Mouse (Mus musculus): Measurements from ENCODE around the gene Olfr1318. TPM values are rescaled to one million over a fixed set of nuclear protein-coding genes. Genes with fewer than 3 reads are reported as not detected.

Olfr1318 gene
- polyA plus RNA-seq (2015; fragmentation: Nextera tagmentation; extraction: Ambion mirVana) = not detected in 2 replicates

DNA sequence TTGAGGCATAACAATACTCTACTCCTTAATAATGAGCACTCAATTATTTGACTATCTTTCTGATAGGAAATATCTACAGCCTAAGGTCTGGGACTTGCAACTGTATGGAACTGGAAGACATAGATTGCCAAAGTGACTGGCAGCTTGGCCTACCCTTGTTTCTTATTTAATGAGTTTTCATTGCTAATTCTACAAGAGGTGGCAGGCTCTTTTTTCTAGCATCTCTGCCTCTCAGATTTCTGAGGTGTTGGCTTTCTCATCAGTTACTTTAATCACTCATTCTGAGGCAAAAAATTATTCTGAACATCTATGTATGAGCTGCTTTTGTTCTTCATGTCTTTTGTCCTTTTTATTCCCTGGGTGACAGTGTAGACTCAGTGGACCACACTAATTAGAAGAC lies at the start of gene Olfr1318:
TSS of gene Olfr1318 (plus strand) at position 301 of the 400 bp plus-strand sequence.
- Histone ChIP-seq H3K4me3 (replicated peaks) (no peak within 1 kb of the TSS), H3K4me1 (no peaks in the 10 kb centered on the region), H3K4me2 (no peak within 1 kb of the TSS), H3K9me3 (no peaks in the 10 kb centered on the region), H3K27me3 (replicated peaks) (no peaks in the 10 kb centered on the region), H3K36me3 (no peaks in the 10 kb centered on the region), H3K27ac (no peak within 1 kb of the TSS), H3K9ac (no peak within 1 kb of the TSS)
- ATAC-seq (ENCODE audit: insufficient read depth, low FRiP score, low read depth) = no peak

DNA sequence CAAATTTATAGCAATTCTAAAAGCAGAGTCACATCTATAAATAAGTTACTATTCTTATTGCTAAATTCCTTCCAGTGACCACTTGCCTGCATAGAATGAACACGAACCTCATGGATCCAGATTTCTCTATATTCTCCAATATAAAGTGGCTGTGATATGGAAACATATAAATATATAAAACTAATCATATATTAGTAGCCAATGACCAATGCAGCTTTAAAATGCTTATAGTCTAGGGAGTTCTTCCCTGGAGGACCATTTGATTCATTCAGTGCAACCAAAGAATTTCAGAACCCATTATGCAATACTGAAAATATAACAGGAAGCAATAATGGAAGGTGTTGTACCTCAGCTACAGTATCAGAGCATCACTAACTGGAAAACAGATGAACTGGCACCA lies 38.7 kb upstream of the Olfr1318 start, which contains the start of gene Olfr1315-ps1:
TSS of gene Olfr1315-ps1 (minus strand) at position 101 of the 400 bp plus-strand sequence.
- Histone ChIP-seq H3K4me1 (no peaks in the 10 kb centered on the region), H3K27me3 (replicated peaks) (no peaks in the 10 kb centered on the region), H3K9me3 (no peaks in the 10 kb centered on the region), H3K36me3 (no peaks in the 10 kb centered on the region), H3K27ac (no peak within 1 kb of the TSS), H3K4me3 (replicated peaks) (no peak within 1 kb of the TSS), H3K4me2 (no peak within 1 kb of the TSS), H3K9ac (no peak within 1 kb of the TSS)
- no peak for ATAC-seq (ENCODE audit: insufficient read depth, low FRiP score, low read depth)
- 67% methylated on average over 1 of the region's 1 CpGs for WGBS

DNA sequence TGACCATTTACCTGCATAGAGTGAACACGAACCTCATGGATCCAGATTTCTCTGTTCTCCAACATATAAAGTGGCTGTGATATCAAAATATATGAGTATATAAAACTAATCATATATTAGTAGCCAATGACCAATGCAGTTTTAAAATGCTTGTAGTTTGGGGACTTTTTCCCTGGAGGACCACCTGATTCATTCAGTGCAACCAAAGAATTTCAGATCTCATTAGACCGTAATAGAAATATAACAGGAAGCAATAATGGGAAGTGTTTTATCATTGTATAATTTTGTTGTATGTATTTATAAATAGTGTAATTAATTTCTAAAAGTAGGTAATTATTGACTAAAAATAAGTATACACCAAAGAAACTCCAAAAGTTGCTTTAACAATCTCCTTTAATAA lies 19.1 kb upstream of the Olfr1318 start, which contains the start of gene Olfr1316:
TSS of gene Olfr1316 (minus strand) at position 101 of the 400 bp plus-strand sequence.
- no peak within 1 kb of the TSS for H3K27ac ChIP-seq
- H3K9ac ChIP-seq = no peak within 1 kb of the TSS
- 77% methylated on average over 2 of the region's 2 CpGs for WGBS
- no peaks in the 10 kb centered on the region for H3K4me1 ChIP-seq
- no peaks in the 10 kb centered on the region for H3K9me3 ChIP-seq
- no peaks in the 10 kb centered on the region for H3K27me3 ChIP-seq (replicated peaks)
- no peaks in the 10 kb centered on the region for H3K36me3 ChIP-seq
- H3K4me2 ChIP-seq = no peak within 1 kb of the TSS
- H3K4me3 ChIP-seq (replicated peaks) = no peak within 1 kb of the TSS
- no peak for ATAC-seq (ENCODE audit: insufficient read depth, low FRiP score, low read depth)

DNA sequence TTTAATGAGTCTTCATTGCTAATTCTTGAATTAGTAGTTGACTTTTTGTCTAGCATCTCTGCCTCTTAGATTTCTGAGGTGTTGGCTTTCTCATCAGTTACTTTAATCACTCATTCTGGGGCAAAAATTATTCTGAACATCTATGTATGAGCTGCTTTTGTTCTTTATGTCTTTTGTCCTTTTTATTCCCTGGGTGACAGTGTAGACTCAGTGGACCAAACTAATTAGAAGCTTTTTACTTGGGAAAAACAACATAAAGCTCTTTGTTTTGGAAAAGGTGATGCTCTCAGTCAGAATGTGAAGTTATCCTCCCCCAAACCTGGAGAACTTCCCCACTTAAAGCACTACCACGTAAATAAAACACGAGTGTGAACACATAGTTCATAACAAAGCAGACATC lies 14.0 kb upstream of the Olfr1318 start, which contains the start of gene Olfr1317:
TSS of gene Olfr1317 (plus strand) at position 301 of the 400 bp plus-strand sequence.
- ATAC-seq (ENCODE audit: insufficient read depth, low FRiP score, low read depth) = no peak

DNA sequence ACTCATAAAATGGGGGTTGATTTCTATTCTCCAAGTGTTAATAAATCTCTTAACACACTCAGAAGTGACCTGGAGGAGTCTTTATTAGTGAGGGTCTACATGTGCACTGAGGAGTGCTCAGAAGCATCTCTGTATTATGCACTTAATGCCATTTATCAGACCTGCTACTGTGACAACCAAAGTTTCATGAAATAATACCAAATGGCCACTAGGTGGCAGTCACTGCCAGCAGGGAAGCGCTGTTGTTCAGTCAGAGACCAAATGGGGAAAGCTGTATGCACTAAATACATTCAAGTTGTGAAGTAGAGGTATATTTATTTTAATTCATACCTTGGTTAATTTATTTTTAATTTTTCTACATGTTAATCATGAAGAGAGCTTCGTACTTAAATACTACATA lies 42.9 kb downstream of the Olfr1318 start:
- Histone ChIP-seq H3K4me3 (replicated peaks) (no peak overlapping the region), H3K9ac (no peak overlapping the region), H3K9me3 (no peaks in the 10 kb centered on the region), H3K36me3 (no peaks in the 10 kb centered on the region), H3K4me2 (no peak overlapping the region), H3K27me3 (replicated peaks) (no peaks in the 10 kb centered on the region), H3K27ac (no peak overlapping the region), H3K4me1 (no peaks in the 10 kb centered on the region)
- WGBS = 1% methylated on average over 2 of the region's 2 CpGs
- no peak for ATAC-seq (ENCODE audit: insufficient read depth, low FRiP score, low read depth)

More for the DNA sequence above, 14.0 kb upstream of the Olfr1318 start, which contains the start of gene Olfr1317:
- Histone ChIP-seq H3K36me3 (no peaks in the 10 kb centered on the region), H3K27ac (no peak within 1 kb of the TSS), H3K4me2 (no peak within 1 kb of the TSS), H3K9ac (no peak within 1 kb of the TSS), H3K27me3 (replicated peaks) (no peaks in the 10 kb centered on the region), H3K4me3 (replicated peaks) (no peak within 1 kb of the TSS), H3K4me1 (no peaks in the 10 kb centered on the region), H3K9me3 (no peaks in the 10 kb centered on the region)
- WGBS = 53% methylated on average over 2 of the region's 2 CpGs

DNA sequence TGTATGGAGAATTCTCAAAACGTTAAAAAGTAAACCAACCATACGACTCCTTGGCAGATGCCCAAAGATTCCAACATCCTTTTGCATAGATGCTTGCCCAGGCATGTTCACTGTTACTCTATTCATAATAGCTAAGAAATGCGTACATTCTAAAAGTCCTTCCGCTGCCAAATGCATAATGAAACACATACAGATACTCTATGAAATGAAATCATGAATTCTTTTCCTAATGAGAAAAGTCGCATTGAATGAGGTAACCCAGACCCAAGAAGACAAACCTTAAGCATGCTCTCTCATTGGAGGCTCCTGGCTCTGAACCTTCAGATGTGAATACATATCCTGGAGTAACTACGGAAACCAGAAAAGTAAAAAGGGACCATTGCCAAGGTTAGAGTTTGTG lies 49.1 kb downstream of the Olfr1318 start:
- no peak for ATAC-seq (ENCODE audit: insufficient read depth, low FRiP score, low read depth)
- WGBS = 44% methylated on average over 6 of the region's 6 CpGs

More for the DNA sequence above, 49.1 kb downstream of the Olfr1318 start:
- no peaks in the 10 kb centered on the region for H3K9me3 ChIP-seq
- H3K9ac ChIP-seq = no peak overlapping the region
- H3K27me3 ChIP-seq (replicated peaks) = no peaks in the 10 kb centered on the region
- no peak overlapping the region for H3K4me3 ChIP-seq (replicated peaks)
- no peaks in the 10 kb centered on the region for H3K4me1 ChIP-seq
- H3K4me2 ChIP-seq = no peak overlapping the region
- no peak overlapping the region for H3K27ac ChIP-seq
- H3K36me3 ChIP-seq = no peaks in the 10 kb centered on the region

Other genes starting within 250 kb of the Olfr1318 start
- not detected in 2 replicates for gene Olfr1306, start 237.9 kb upstream of the Olfr1318 start, polyA plus RNA-seq (2015; fragmentation: Nextera tagmentation; extraction: Ambion mirVana)
- not detected in 2 replicates for gene Olfr1307, start 204.8 kb upstream of the Olfr1318 start, polyA plus RNA-seq (2015; fragmentation: Nextera tagmentation; extraction: Ambion mirVana)
- not detected in 2 replicates for gene Olfr1308, start 189.3 kb upstream of the Olfr1318 start, polyA plus RNA-seq (2015; fragmentation: Nextera tagmentation; extraction: Ambion mirVana)
- gene Olfr1309, start 163.9 kb upstream of the Olfr1318 start, polyA plus RNA-seq (2015; fragmentation: Nextera tagmentation; extraction: Ambion mirVana) = not detected in 2 replicates
- gene Olfr1310, start 141.5 kb upstream of the Olfr1318 start, polyA plus RNA-seq (2015; fragmentation: Nextera tagmentation; extraction: Ambion mirVana) = not detected in 2 replicates
- gene Olfr1311, start 129.8 kb upstream of the Olfr1318 start, polyA plus RNA-seq (2015; fragmentation: Nextera tagmentation; extraction: Ambion mirVana) = not detected in 2 replicates
- gene Olfr1312, start 104.0 kb upstream of the Olfr1318 start, polyA plus RNA-seq (2015; fragmentation: Nextera tagmentation; extraction: Ambion mirVana) = not detected in 2 replicates
- not detected in 2 replicates for gene Olfr1313, start 76.4 kb upstream of the Olfr1318 start, polyA plus RNA-seq (2015; fragmentation: Nextera tagmentation; extraction: Ambion mirVana)
- not detected in 2 replicates for gene Olfr1314, start 57.4 kb upstream of the Olfr1318 start, polyA plus RNA-seq (2015; fragmentation: Nextera tagmentation; extraction: Ambion mirVana)
- gene Olfr1315-ps1, start 38.8 kb upstream of the Olfr1318 start, polyA plus RNA-seq (2015; fragmentation: Nextera tagmentation; extraction: Ambion mirVana) = not detected in 2 replicates
- not detected in 2 replicates for gene Olfr1316, start 19.2 kb upstream of the Olfr1318 start, polyA plus RNA-seq (2015; fragmentation: Nextera tagmentation; extraction: Ambion mirVana)
- gene Olfr1317, start 13.9 kb upstream of the Olfr1318 start, polyA plus RNA-seq (2015; fragmentation: Nextera tagmentation; extraction: Ambion mirVana) = not detected in 2 replicates
- gene Lpcat4, start 85.3 kb downstream of the Olfr1318 start, polyA plus RNA-seq (2015; fragmentation: Nextera tagmentation; extraction: Ambion mirVana) = 27.0 and 28.0 TPM in 2 replicates
- 0.04 TPM in 1 of 2 replicates, not detected in the other for gene Nutm1, start 105.1 kb downstream of the Olfr1318 start, polyA plus RNA-seq (2015; fragmentation: Nextera tagmentation; extraction: Ambion mirVana)
- 213 and 223 TPM in 2 replicates for gene Nop10, start 107.7 kb downstream of the Olfr1318 start, polyA plus RNA-seq (2015; fragmentation: Nextera tagmentation; extraction: Ambion mirVana)
- gene Slc12a6, start 111.6 kb downstream of the Olfr1318 start, polyA plus RNA-seq (2015; fragmentation: Nextera tagmentation; extraction: Ambion mirVana) = 10.5 and 11.8 TPM in 2 replicates
- not detected in 2 replicates for gene Gm21985, start 112.1 kb downstream of the Olfr1318 start, polyA plus RNA-seq (2015; fragmentation: Nextera tagmentation; extraction: Ambion mirVana)
- gene Emc4, start 213.8 kb downstream of the Olfr1318 start, polyA plus RNA-seq (2015; fragmentation: Nextera tagmentation; extraction: Ambion mirVana) = 101 and 107 TPM in 2 replicates
- 39.2 and 41.0 TPM in 2 replicates for gene Katnbl1, start 225.0 kb downstream of the Olfr1318 start, polyA plus RNA-seq (2015; fragmentation: Nextera tagmentation; extraction: Ambion mirVana)